Mouse (Mus musculus) heart, postnatal 14 days (tissue): Measurements from ENCODE around the gene Golga3. TPM values are rescaled to one million over a fixed set of nuclear protein-coding genes. Genes with fewer than 3 reads are reported as not detected.

Experiments used
- DNase-seq, 2 experiments: peaks; one replicate each; pipeline ENCODE4 v3.0.0; 2021 to 2022
- intact Hi-C: fragments of 180-260 bp; cut with DNase I; formaldehyde crosslinking; loops from one replicate; pipeline ENCODE4 v1.15.1; 2025
- total RNA-seq, 2 experiments: library from RNA; stranded (reverse); gene quantifications; 2 replicates each; pipeline ENCODE4 v1.2.3; 2021

Golga3 gene
- total RNA-seq, 2 experiments from 2014 or later, result 36.5 to 42.6 TPM

- peak; percentile 95 for DNase-seq
- intact Hi-C loops, result no loop called here
Measured at GRCm38 (mm10) chr5:110230780-110231461, 54.4 kb downstream of the Golga3 start, which contains the start of gene Ankle2. TSS of gene Ankle2 (plus strand) at chr5:110231004.

GRCm38 (mm10) chr5:110231638-110232037 lies 55.1 kb downstream of the Golga3 start:
- peak in 1 of 2 experiments; percentile 4 for DNase-seq
- intact Hi-C loops, result no loop called here

- intact Hi-C loops, result no loop called here
- DNase-seq, result no peak
Measured at GRCm38 (mm10) chr5:110232346-110232745, 55.8 kb downstream of the Golga3 start.

- intact Hi-C loops, result no loop called here
- no peak for DNase-seq
Measured at GRCm38 (mm10) chr5:110244091-110244490, 67.6 kb downstream of the Golga3 start.

- intact Hi-C loops, result no loop called here
- DNase-seq, result no peak
Measured at GRCm38 (mm10) chr5:110266941-110267340, 90.4 kb downstream of the Golga3 start.

- peak; percentile 94 to 96 for DNase-seq
Measured at GRCm38 (mm10) chr5:110269141-110270101, 92.9 kb downstream of the Golga3 start, which contains the start of gene Pgam5. TSS of gene Pgam5 (minus strand) at chr5:110269913.

GRCm38 (mm10) chr5:110270242-110270641 lies 93.7 kb downstream of the Golga3 start:
- no peak for DNase-seq
- intact Hi-C loops, result no loop called here

More at GRCm38 (mm10) chr5:110269141-110270101, 92.9 kb downstream of the Golga3 start, which contains the start of gene Pgam5:
- intact Hi-C loops, result no loop called here

- no peak for DNase-seq
Measured at GRCm38 (mm10) chr5:110274147-110274546, 97.6 kb downstream of the Golga3 start.

GRCm38 (mm10) chr5:110274846-110275245 lies 98.3 kb downstream of the Golga3 start:
- intact Hi-C loops, result no loop called here
- DNase-seq, result no peak

More at GRCm38 (mm10) chr5:110274147-110274546, 97.6 kb downstream of the Golga3 start:
- intact Hi-C loops, result no loop called here

Other genes starting within 250 kb of the Golga3 start
- gene Zfp932, start 180.2 kb upstream of the Golga3 start, total RNA-seq, result 1 to 10 TPM; 5.8 to 6.4 TPM
- 1 to 10 TPM; 2.9 to 3.6 TPM for gene Gm17655, start 104.2 kb upstream of the Golga3 start, total RNA-seq
- under 1 TPM in 1 of 2 experiments, not detected in 1; 0.07 TPM for gene Gm35315, start 82.3 kb upstream of the Golga3 start, total RNA-seq
- gene Plcxd1, start 76.7 kb upstream of the Golga3 start, total RNA-seq, result not detected
- 10 to 100 TPM; 27.0 to 29.8 TPM for gene Gtpbp6, start 68.5 kb upstream of the Golga3 start, total RNA-seq
- gene Zfp605, start 66.6 kb upstream of the Golga3 start, total RNA-seq, result 1 to 10 TPM; 2.9 to 3.0 TPM
- gene Chfr, start 40.9 kb upstream of the Golga3 start, total RNA-seq, result 10 to 100 TPM; 21.0 to 21.4 TPM
- 10 to 100 TPM; 25.8 to 25.9 TPM for gene Ankle2, start 54.3 kb downstream of the Golga3 start, total RNA-seq
- 10 to 100 TPM; 28.9 to 32.3 TPM for gene Pgam5, start 93.2 kb downstream of the Golga3 start, total RNA-seq
- 10 to 100 TPM; 49.9 to 60.2 TPM for gene Pxmp2, start 109.5 kb downstream of the Golga3 start, total RNA-seq
- gene Pole, start 109.6 kb downstream of the Golga3 start, total RNA-seq, result 1 to 10 TPM; 2.4 to 3.9 TPM
- gene P2rx2, start 166.5 kb downstream of the Golga3 start, total RNA-seq, result not detected
- gene Lrcol1, start 168.0 kb downstream of the Golga3 start, total RNA-seq, result not detected